Comparison of ENCODE assay signal across 24 mouse cellular contexts in the genomic region with DNA sequence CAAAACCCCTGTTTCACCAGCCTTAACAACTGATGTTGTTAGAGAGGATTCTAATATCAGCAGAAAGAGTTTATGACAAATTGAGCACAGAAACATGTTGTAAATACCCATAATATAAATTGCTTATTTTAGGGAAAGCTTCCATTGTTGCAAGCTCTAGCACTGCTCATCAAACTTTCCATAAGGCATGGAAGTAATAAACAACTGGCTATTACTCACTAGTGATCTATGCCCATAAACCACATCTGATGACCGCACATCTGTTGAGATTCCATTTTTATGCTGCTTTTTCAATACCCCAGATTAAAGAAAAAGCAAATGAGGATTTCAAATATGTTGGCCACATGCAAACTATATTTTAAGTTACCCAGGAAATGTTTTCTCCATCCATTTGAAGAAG. TPM values are rescaled to one million over a fixed set of nuclear protein-coding genes. Genes with fewer than 3 reads are reported as not detected.
DNase-seq lines count a peak whose midpoint lies in the region; ATAC-seq and TF ChIP-seq lines count a peak whose summit lies in the region.
"Had no signal": no experiment of that assay in that cellular context is flagged by ENCODE, and none has a peak within 500 bp of the region (broad histone marks: within the 10 kb centered on the region; RNA-seq: fewer than 3 reads in every experiment).

No protein-coding gene starts in this region.

- no peak for TF ChIP-seq POLR2A in limb, embryonic 14.5 days (IDR thresholded peaks at IDR 0.05; ENCODE audit: borderline replicate concordance, extremely low read depth, insufficient read depth, insufficient read length)
- TF ChIP-seq POLR2A in embryonic fibroblast, embryonic 13.5 days (IDR thresholded peaks at IDR 0.05; ENCODE audit: low read depth, low read length), result no peak

- no peaks in the 10 kb centered on the region for H3K27me3 ChIP-seq in limb, embryonic 14.5 days (ENCODE audit: control insufficient read depth, insufficient read depth, low read length)
- H3K27me3 ChIP-seq in limb, embryonic 10.5 days (ENCODE audit: low read depth, poor library complexity, severe bottlenecking), result no peaks in the 10 kb centered on the region
- H3K27me3 ChIP-seq in C2C12 (ENCODE audit: control insufficient read depth, insufficient read depth, insufficient read length), result no peaks in the 10 kb centered on the region
- H3K27me3 ChIP-seq: CH12.LX; embryonic facial prominence, embryonic 12.5 days; forebrain, embryonic 13.5 days; forebrain, embryonic 15.5 days; Patski had no signal

- H3K9me3 ChIP-seq in limb, embryonic 14.5 days (ENCODE audit: control insufficient read depth, low read length), result no peaks in the 10 kb centered on the region
- no peaks in the 10 kb centered on the region for H3K9me3 ChIP-seq in limb, embryonic 10.5 days (replicated peaks)
- H3K9me3 ChIP-seq: embryonic facial prominence, embryonic 10.5 days; embryonic facial prominence, embryonic 12.5 days; forebrain, embryonic 13.5 days; forebrain, embryonic 15.5 days; G1E had no signal

- H3K4me2 ChIP-seq in limb, embryonic 14.5 days (replicated peaks; ENCODE audit: low read depth, low read length, severe bottlenecking), result no peak overlapping the region
- H3K4me2 ChIP-seq: embryonic facial prominence, embryonic 12.5 days; forebrain, embryonic 13.5 days; forebrain, embryonic 15.5 days had no signal

- WGBS in limb, embryonic 14.5 days, result 52% methylated on average over 1 of the region's 1 CpGs
- 93% methylated on average over 1 of the region's 1 CpGs for WGBS in limb, embryonic 10.5 days

- H3K79me2 ChIP-seq in C2C12 (ENCODE audit: control insufficient read depth, insufficient read depth), result no peaks in the 10 kb centered on the region

- no peak overlapping the region for H3K27ac ChIP-seq in limb, embryonic 14.5 days (replicated peaks; ENCODE audit: low read depth, low read length)
- no peak overlapping the region for H3K27ac ChIP-seq in limb, embryonic 10.5 days
- H3K27ac ChIP-seq in embryonic fibroblast, embryonic 13.5 days (ENCODE audit: insufficient read depth, low read length), result peak overlapping the region; percentile 67
- H3K27ac ChIP-seq: embryonic facial prominence, embryonic 10.5 days; embryonic facial prominence, embryonic 12.5 days; forebrain, embryonic 13.5 days; forebrain, embryonic 15.5 days had no signal

- TF ChIP-seq CTCF in C2C12 (IDR thresholded peaks at IDR 0.05; ENCODE audit: control insufficient read depth, insufficient read depth, insufficient read length), result no peak
- no peak for TF ChIP-seq CTCF in embryonic fibroblast, embryonic 13.5 days (IDR thresholded peaks at IDR 0.05; ENCODE audit: borderline replicate concordance, insufficient read depth, low read length)

- no peak for ATAC-seq in limb, embryonic 14.5 days (ENCODE audit: low FRiP score, low read depth)
- ATAC-seq: activated CD4-positive, CD25-positive, alpha-beta regulatory T cell, adult 4 months; CD4-positive, CD25-positive, alpha-beta regulatory T cell, adult 4 months; forebrain, embryonic 13.5 days; forebrain, embryonic 15.5 days; forebrain, postnatal 0 days; Patski had no signal

- no peak overlapping the region for H3K4me3 ChIP-seq in limb, embryonic 14.5 days (replicated peaks; ENCODE audit: low read length)
- H3K4me3 ChIP-seq in limb, embryonic 10.5 days, result no peak overlapping the region
- H3K4me3 ChIP-seq in C2C12 (ENCODE audit: insufficient read depth, poor library complexity, severe bottlenecking), result no peak overlapping the region
- H3K4me3 ChIP-seq in embryonic fibroblast, embryonic 13.5 days (ENCODE audit: insufficient read depth, low read length), result no peak overlapping the region
- H3K4me3 ChIP-seq: embryonic facial prominence, embryonic 10.5 days; embryonic facial prominence, embryonic 12.5 days; forebrain, embryonic 13.5 days; forebrain, embryonic 15.5 days had no signal

- no peak overlapping the region for H3ac ChIP-seq in C2C12 (ENCODE audit: control insufficient read depth, insufficient read length, low read depth)

- H3K36me3 ChIP-seq in limb, embryonic 14.5 days (ENCODE audit: control insufficient read depth, insufficient read depth, low read length), result no peaks in the 10 kb centered on the region
- H3K36me3 ChIP-seq in limb, embryonic 10.5 days, result no peaks in the 10 kb centered on the region
- no peaks in the 10 kb centered on the region for H3K36me3 ChIP-seq in C2C12 (ENCODE audit: control insufficient read depth, insufficient read depth)
- H3K36me3 ChIP-seq: embryonic facial prominence, embryonic 10.5 days; embryonic facial prominence, embryonic 12.5 days; forebrain, embryonic 15.5 days; G1E had no signal

- H3K4me1 ChIP-seq in limb, embryonic 14.5 days (ENCODE audit: control insufficient read depth, insufficient read depth, low read length), result no peaks in the 10 kb centered on the region
- H3K4me1 ChIP-seq in limb, embryonic 10.5 days, result no peaks in the 10 kb centered on the region
- peaks cover 10% of the 10 kb centered on the region for H3K4me1 ChIP-seq in embryonic fibroblast, embryonic 13.5 days (ENCODE audit: control insufficient read depth, insufficient read depth, low read length)
- H3K4me1 ChIP-seq: embryonic facial prominence, embryonic 10.5 days; embryonic facial prominence, embryonic 12.5 days; forebrain, embryonic 13.5 days; forebrain, embryonic 15.5 days had no signal

- H3K9ac ChIP-seq in limb, embryonic 14.5 days (ENCODE audit: low read depth, low read length, severe bottlenecking), result no peak overlapping the region
- H3K9ac ChIP-seq: embryonic facial prominence, embryonic 12.5 days; forebrain, embryonic 13.5 days; forebrain, embryonic 15.5 days; forebrain, postnatal 0 days had no signal

- peak; percentile 13 for DNase-seq in limb, embryonic 14.5 days (ENCODE audit: low spot score)
- DNase-seq in limb, embryonic 10.5 days (ENCODE audit: low spot score), result no peak
- no peak for DNase-seq in B cell, adult 2 months
- DNase-seq in Muller cell, postnatal 12 days (ENCODE audit: inconsistent ontology term), result no peak
- DNase-seq: adrenal gland, adult 8-10 months; adrenal gland, postnatal 14 days; adrenal gland, postnatal 36 days; cerebellum, adult 11-12 months; cerebellum, adult 2 months; cerebellum, adult 9-10 months; cerebellum, postnatal 10 days; cerebellum, postnatal 25 days; forebrain, postnatal 0 days had no signal

- no peaks in the 10 kb centered on the region for H3K79me3 ChIP-seq in C2C12 (ENCODE audit: low read depth)

TF ChIP-seq in C2C12, 6 proteins besides CTCF, POLR2A, EP300 and RAD21:
- TF ChIP-seq MAX (IDR thresholded peaks at IDR 0.05) (no peak), FOSL1 (IDR thresholded peaks at IDR 0.05; ENCODE audit: insufficient read depth, low read length, poor library complexity, severe bottlenecking) (peak; percentile 66), MYOD1 (IDR thresholded peaks at IDR 0.05; ENCODE audit: control insufficient read depth, insufficient read length, low read depth) (peak; percentile 12), MYOG (IDR thresholded peaks at IDR 0.05; ENCODE audit: control insufficient read depth, extremely low read depth, insufficient read length) (no peak)
TF ChIP-seq in C2C12: peak in this region for 2.

RNA-seq across cellular contexts. Expression of a gene that starts 22.8 kb away (rescaled TPM):
- 7.6 and 8.6 TPM in 2 replicates for polyA plus RNA-seq in limb, embryonic 14.5 days (2012; rRNA removed)
- 18.6 TPM in 2 replicates for polyA plus RNA-seq in limb, embryonic 14.5 days (2014; fragmentation: Nextera tagmentation; extraction: Ambion mirVana)
- 4.9 and 7.5 TPM in 2 replicates for polyA plus RNA-seq in limb, embryonic 10.5 days (2016; fragmentation: Nextera tagmentation; extraction: Ambion mirVana)
- polyA plus RNA-seq in C2C12 (2012; fragmentation: generic; extraction: Trizol), result 3.4 TPM
- polyA plus RNA-seq in embryonic fibroblast, embryonic 13.5 days (2011; ENCODE audit: insufficient read length, low read depth, missing spikeins), result 45.6 and 74.2 TPM in 2 replicates
- polyA plus RNA-seq: G1E had no signal

RNA-seq across cellular contexts. Expression of a gene that starts 48.0 kb away (rescaled TPM):
- 94.5 and 97.7 TPM in 2 replicates for polyA plus RNA-seq in limb, embryonic 14.5 days (2012; rRNA removed)
- polyA plus RNA-seq in limb, embryonic 14.5 days (2014; fragmentation: Nextera tagmentation; extraction: Ambion mirVana), result 145 and 172 TPM in 2 replicates
- polyA plus RNA-seq in limb, embryonic 10.5 days (2016; fragmentation: Nextera tagmentation; extraction: Ambion mirVana), result 15.3 and 22.4 TPM in 2 replicates
- 24.5 TPM for polyA plus RNA-seq in C2C12 (2012; fragmentation: generic; extraction: Trizol)
- polyA plus RNA-seq in embryonic fibroblast, embryonic 13.5 days (2011; ENCODE audit: insufficient read length, low read depth, missing spikeins), result 610 and 713 TPM in 2 replicates
- polyA plus RNA-seq: activated CD4-positive, CD25-positive, alpha-beta regulatory T cell, adult 4 months; CD4-positive, CD25-positive, alpha-beta regulatory T cell, adult 4 months; G1E had no signal
